Mouse (Mus musculus): ENCODE results near the gene Pheta1. TPM values are rescaled to one million over a fixed set of nuclear protein-coding genes. Genes with fewer than 3 reads are reported as not detected.

Gene Pheta1
- 2.6 and 6.7 TPM in 2 replicates for polyA plus RNA-seq (2011; ENCODE audit: insufficient read depth, insufficient read length, low replicate concordance, missing spikeins)

DNA sequence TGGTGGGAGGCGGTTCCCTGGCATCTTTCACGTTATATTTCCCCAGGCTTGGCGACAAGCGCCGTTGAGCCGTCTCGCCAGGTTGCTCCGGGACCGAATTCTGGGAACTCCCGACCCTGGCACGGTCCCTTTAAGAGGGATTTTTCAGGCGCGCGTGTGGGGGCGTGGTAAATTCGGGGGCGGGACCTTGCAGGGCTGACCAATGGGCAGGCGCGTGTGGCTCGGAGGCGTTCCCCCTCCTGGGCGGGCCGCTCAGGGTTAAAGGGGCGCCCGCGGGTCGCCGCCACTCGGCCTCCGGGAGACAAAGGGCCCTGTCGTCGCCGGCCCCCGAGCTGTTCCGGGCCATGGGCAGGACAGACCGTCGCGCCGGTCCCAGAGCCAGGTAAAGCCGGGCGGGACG lies at the start of gene Pheta1:
TSS of gene Pheta1 (plus strand) at position 242 of the 400 bp plus-strand sequence.
- WGBS: under 1% methylated on average over 38 of the region's 42 CpGs
- H3K4me3 ChIP-seq (replicated peaks; ENCODE audit: control insufficient read depth, low read depth, low read length): peak within 1 kb of the TSS; percentile 95
- peak; percentile 61; the same call in 1 of the 2 replicates for TF ChIP-seq POLR2A (IDR thresholded peaks at IDR 0.05; ENCODE audit: borderline replicate concordance, control insufficient read depth, low read depth, low read length)
- no peak for TF ChIP-seq CTCF (IDR thresholded peaks at IDR 0.05; ENCODE audit: control insufficient read depth, insufficient read depth, low read length)
- H3K4me1 ChIP-seq (ENCODE audit: control insufficient read depth, insufficient read depth, low read length): peaks cover 4% of the 10 kb centered on the region; the same call in 1 of the 2 replicates
- peak within 1 kb of the TSS; percentile 51; the same call in 1 of the 2 replicates for H3K27ac ChIP-seq (ENCODE audit: control insufficient read depth, insufficient read depth, low read depth, low read length, poor library complexity)

GRCm38 (mm10) chr5:121807186-121807585 lies 41.6 kb upstream of the Pheta1 start:
- Histone ChIP-seq H3K4me3 (replicated peaks; ENCODE audit: control insufficient read depth, low read depth, low read length) (no peak overlapping the region), H3K27ac (ENCODE audit: control insufficient read depth, insufficient read depth, low read depth, low read length, poor library complexity) (no peak overlapping the region), H3K4me1 (ENCODE audit: control insufficient read depth, insufficient read depth, low read length) (peaks cover 4% of the 10 kb centered on the region)
- TF ChIP-seq CTCF (IDR thresholded peaks at IDR 0.05; ENCODE audit: control insufficient read depth, insufficient read depth, low read length): no peak
- no peak for TF ChIP-seq POLR2A (IDR thresholded peaks at IDR 0.05; ENCODE audit: borderline replicate concordance, control insufficient read depth, low read depth, low read length)
- WGBS: 86% methylated on average over 3 of the region's 3 CpGs

DNA sequence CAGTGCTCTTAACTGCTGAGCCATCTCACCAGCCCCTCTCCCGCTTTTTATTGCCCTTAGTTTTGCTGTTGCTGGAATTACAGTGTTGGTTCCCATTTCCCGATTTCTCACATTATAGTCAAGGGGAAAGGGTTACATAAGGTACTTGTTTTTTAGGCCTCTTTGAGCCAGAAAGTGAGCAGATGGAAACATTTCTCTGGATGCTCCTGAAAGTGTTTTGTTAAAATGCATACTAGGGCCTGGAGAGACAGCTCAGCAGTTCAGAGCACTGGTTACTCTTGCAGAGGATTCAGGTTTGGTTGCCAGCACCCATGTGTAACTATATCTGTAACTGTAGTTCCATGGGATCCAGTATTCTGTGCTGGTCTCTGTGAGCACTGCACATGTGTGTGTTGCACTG lies 40.6 kb upstream of the Pheta1 start:
- no peak overlapping the region for H3K4me3 ChIP-seq (replicated peaks; ENCODE audit: control insufficient read depth, low read depth, low read length)
- H3K4me1 ChIP-seq (ENCODE audit: control insufficient read depth, insufficient read depth, low read length): peaks cover 4% of the 10 kb centered on the region
- no peak overlapping the region for H3K27ac ChIP-seq (ENCODE audit: control insufficient read depth, insufficient read depth, low read depth, low read length, poor library complexity)
- TF ChIP-seq POLR2A (IDR thresholded peaks at IDR 0.05; ENCODE audit: borderline replicate concordance, control insufficient read depth, low read depth, low read length): no peak
- no peak for TF ChIP-seq CTCF (IDR thresholded peaks at IDR 0.05; ENCODE audit: control insufficient read depth, insufficient read depth, low read length)
- WGBS: 92% methylated on average over 2 of the region's 2 CpGs

GRCm38 (mm10) chr5:121809667-121810224 lies 39.0 kb upstream of the Pheta1 start:
- no peak overlapping the region for H3K4me3 ChIP-seq (replicated peaks; ENCODE audit: control insufficient read depth, low read depth, low read length)
- peaks cover 4% of the 10 kb centered on the region for H3K4me1 ChIP-seq (ENCODE audit: control insufficient read depth, insufficient read depth, low read length)
- WGBS: 60% methylated on average over 5 of the region's 5 CpGs
- H3K27ac ChIP-seq (ENCODE audit: control insufficient read depth, insufficient read depth, low read depth, low read length, poor library complexity): no peak overlapping the region
- TF ChIP-seq POLR2A (IDR thresholded peaks at IDR 0.05; ENCODE audit: borderline replicate concordance, control insufficient read depth, low read depth, low read length) (no peak), CTCF (IDR thresholded peaks at IDR 0.05; ENCODE audit: control insufficient read depth, insufficient read depth, low read length) (no peak)

- Histone ChIP-seq H3K27ac (ENCODE audit: control insufficient read depth, insufficient read depth, low read depth, low read length, poor library complexity) (no peak overlapping the region), H3K4me3 (replicated peaks; ENCODE audit: control insufficient read depth, low read depth, low read length) (no peak overlapping the region), H3K4me1 (ENCODE audit: control insufficient read depth, insufficient read depth, low read length) (peaks cover 4% of the 10 kb centered on the region)
- no peak for TF ChIP-seq POLR2A (IDR thresholded peaks at IDR 0.05; ENCODE audit: borderline replicate concordance, control insufficient read depth, low read depth, low read length)
- TF ChIP-seq CTCF (IDR thresholded peaks at IDR 0.05; ENCODE audit: control insufficient read depth, insufficient read depth, low read length): no peak
- 91% methylated on average over 17 of the region's 17 CpGs for WGBS
These were observed 38.2 kb upstream of the Pheta1 start for GRCm38 (mm10) chr5:121810331-121811151.

- Histone ChIP-seq H3K4me1 (ENCODE audit: control insufficient read depth, insufficient read depth, low read length) (peaks cover 4% of the 10 kb centered on the region), H3K27ac (ENCODE audit: control insufficient read depth, insufficient read depth, low read depth, low read length, poor library complexity) (peak overlapping the region; percentile 6; the same call in 1 of the 2 replicates), H3K4me3 (replicated peaks; ENCODE audit: control insufficient read depth, low read depth, low read length) (no peak overlapping the region)
- 13% methylated on average over 5 of the region's 5 CpGs for WGBS
- no peak for TF ChIP-seq CTCF (IDR thresholded peaks at IDR 0.05; ENCODE audit: control insufficient read depth, insufficient read depth, low read length)
These were observed 37.3 kb upstream of the Pheta1 start for GRCm38 (mm10) chr5:121811485-121811931.

DNA sequence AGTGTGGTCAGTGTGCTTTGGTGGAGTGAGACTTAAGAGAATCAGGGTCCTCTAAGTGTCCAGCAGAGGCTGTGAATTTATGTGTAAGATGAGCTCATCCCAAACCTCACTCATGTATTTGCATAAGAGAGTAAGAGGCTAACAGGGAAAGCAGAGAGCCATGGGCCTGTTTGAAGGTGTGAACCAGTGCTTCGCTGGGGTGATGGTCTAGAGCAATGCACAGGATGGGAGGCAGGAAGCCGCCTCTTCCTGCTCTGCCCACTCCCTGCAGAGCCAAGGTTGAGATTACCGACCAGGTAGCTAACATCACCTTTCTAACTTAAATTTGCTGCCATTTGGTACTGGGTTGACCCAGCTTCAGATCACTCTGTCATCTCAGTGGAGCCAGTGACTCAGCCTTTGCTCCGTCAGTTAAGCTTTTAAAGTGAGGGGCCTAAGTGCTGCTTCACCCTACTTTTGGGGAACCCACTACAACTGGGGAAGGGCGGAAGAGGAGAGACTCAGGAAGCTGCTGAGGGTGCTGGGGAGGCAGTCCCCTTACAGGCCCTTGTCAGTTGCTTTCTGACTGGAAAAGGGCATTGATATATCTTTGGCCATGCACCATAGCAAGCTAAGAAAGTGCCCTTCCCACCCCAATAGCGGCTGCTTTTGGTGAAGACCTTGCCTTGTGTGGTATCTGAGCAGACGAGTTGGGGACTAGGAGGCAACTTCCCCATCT lies 36.1 kb upstream of the Pheta1 start:
- H3K4me3 ChIP-seq (replicated peaks; ENCODE audit: control insufficient read depth, low read depth, low read length): no peak overlapping the region
- WGBS: 39% methylated on average over 7 of the region's 7 CpGs
- H3K4me1 ChIP-seq (ENCODE audit: control insufficient read depth, insufficient read depth, low read length): peaks cover 4% of the 10 kb centered on the region
- TF ChIP-seq CTCF (IDR thresholded peaks at IDR 0.05; ENCODE audit: control insufficient read depth, insufficient read depth, low read length): no peak
- no peak overlapping the region for H3K27ac ChIP-seq (ENCODE audit: control insufficient read depth, insufficient read depth, low read depth, low read length, poor library complexity)

- TF ChIP-seq POLR2A (IDR thresholded peaks at IDR 0.05; ENCODE audit: borderline replicate concordance, control insufficient read depth, low read depth, low read length) (no peak), CTCF (IDR thresholded peaks at IDR 0.05; ENCODE audit: control insufficient read depth, insufficient read depth, low read length) (no peak)
- H3K27ac ChIP-seq (ENCODE audit: control insufficient read depth, insufficient read depth, low read depth, low read length, poor library complexity): no peak overlapping the region
- 94% methylated on average over 10 of the region's 10 CpGs for WGBS
- peaks cover 4% of the 10 kb centered on the region for H3K4me1 ChIP-seq (ENCODE audit: control insufficient read depth, insufficient read depth, low read length)
- H3K4me3 ChIP-seq (replicated peaks; ENCODE audit: control insufficient read depth, low read depth, low read length): no peak overlapping the region
These were observed 35.0 kb upstream of the Pheta1 start for GRCm38 (mm10) chr5:121813744-121814143.

All from bone marrow, adult 2 months (tissue).